Mouse (Mus musculus) MEL (cell line): ENCODE data around the gene Def8. TPM values are rescaled to one million over a fixed set of nuclear protein-coding genes. Genes with fewer than 3 reads are reported as not detected.

Experiments used
- DNase-seq: peaks from one replicate; pipeline ENCODE4 v3.0.0; 2011; ENCODE audit warnings: low read depth, low spot score
- H3K27ac ChIP-seq: 2 replicates; pipeline ENCODE4 v1.5.1; 2012; ENCODE audit warnings: low read depth, mild to moderate bottlenecking, control low read depth, low read length, moderate library complexity; ENCODE audit not compliant: control insufficient read depth
- H3K27me3 ChIP-seq, 2 experiments: fragments of 150-350 bp in 1 of 2; sonication (generic) in 1 of 2; 2 replicates each; pipeline ENCODE4 v1.6.1; 2012; ENCODE audit warnings: low read length in 2 of 2, mild to moderate bottlenecking in 2 of 2, improper control_type of control experiment in 1 of 2, moderate library complexity in 1 of 2; ENCODE audit not compliant: insufficient read depth in 2 of 2, control insufficient read depth in 1 of 2
- H3K36me3 ChIP-seq, 2 experiments: 2 replicates each; pipeline ENCODE4 v1.6.1; 2012 to 2014; ENCODE audit warnings: low read length in 2 of 2, improper control_type of control experiment in 1 of 2, inconsistent platforms in 1 of 2, mild to moderate bottlenecking in 1 of 2; ENCODE audit not compliant: insufficient read depth in 2 of 2, control insufficient read depth in 1 of 2
- H3K4me1 ChIP-seq, 2 experiments: fragments of 150-350 bp in 1 of 2; sonication (generic) in 1 of 2; 2 replicates each; pipeline ENCODE4 v1.6.1; 2012; ENCODE audit warnings: low read length in 2 of 2, improper control_type of control experiment in 1 of 2, mild to moderate bottlenecking in 1 of 2; ENCODE audit not compliant: insufficient read depth in 2 of 2, control insufficient read depth in 1 of 2
- H3K4me3 ChIP-seq, 2 experiments: fragments of 150-350 bp in 1 of 2; sonication (generic) in 1 of 2; 2 replicates each; pipeline ENCODE4 v1.5.1; 2012; ENCODE audit warnings: low read depth in 2 of 2, low read length in 2 of 2, mild to moderate bottlenecking in 2 of 2, moderate library complexity in 2 of 2, control low read depth in 1 of 2, improper control_type of control experiment in 1 of 2; ENCODE audit not compliant: control insufficient read depth in 1 of 2, insufficient read depth in 1 of 2
- H3K79me2 ChIP-seq: 2 replicates; pipeline ENCODE4 v1.6.1; 2012; ENCODE audit warnings: mild to moderate bottlenecking, low read length, moderate library complexity; ENCODE audit not compliant: control insufficient read depth, poor library complexity, insufficient read depth
- H3K9ac ChIP-seq: 2 replicates; pipeline ENCODE4 v1.6.1; 2012; ENCODE audit warnings: low read depth, mild to moderate bottlenecking, control low read depth, low read length, moderate library complexity; ENCODE audit not compliant: control insufficient read depth, poor library complexity, severe bottlenecking
- H3K9me3 ChIP-seq: fragments of 150-350 bp; sonication (generic); replicated peaks from 2 replicates; pipeline ENCODE4 v1.6.1; 2012; ENCODE audit warnings: mild to moderate bottlenecking, low read length, improper control_type of control experiment, moderate library complexity; ENCODE audit not compliant: insufficient read depth
- CHD2 ChIP-seq: IDR thresholded peaks from 2 replicates; pipeline ENCODE4 v1.6.1; 2011; ENCODE audit warnings: low read length, improper control_type of control experiment
- E2F4 ChIP-seq: IDR thresholded peaks from 2 replicates; pipeline ENCODE4 v1.6.1; 2011; ENCODE audit warnings: low read depth, low read length, improper control_type of control experiment, borderline replicate concordance
- GABPA ChIP-seq: IDR thresholded peaks from 2 replicates; pipeline ENCODE4 v1.6.1; 2012; ENCODE audit warnings: low read depth, mild to moderate bottlenecking, inconsistent platforms, low read length, improper control_type of control experiment, moderate library complexity
- GATA1 ChIP-seq: IDR thresholded peaks from 2 replicates; pipeline ENCODE4 v1.6.1; 2011; ENCODE audit warnings: low read depth, low read length, improper control_type of control experiment
- JUND ChIP-seq: IDR thresholded peaks from 2 replicates; pipeline ENCODE4 v1.6.1; 2011; ENCODE audit warnings: low read depth, mild to moderate bottlenecking, improper control_type of control experiment, low read length
- KAT2A ChIP-seq: conservative IDR thresholded peaks from 2 replicates; pipeline ENCODE4 v1.6.1; 2012; ENCODE audit warnings: low read depth, low read length, improper control_type of control experiment, inconsistent platforms
- MAX ChIP-seq: IDR thresholded peaks from 2 replicates; pipeline ENCODE4 v1.6.1; 2011; ENCODE audit warnings: low read length, improper control_type of control experiment
- MEF2A ChIP-seq: IDR thresholded peaks from 2 replicates; pipeline ENCODE4 v1.6.1; 2014; ENCODE audit warnings: low read depth, mild to moderate bottlenecking, inconsistent platforms, low read length, improper control_type of control experiment; ENCODE audit not compliant: poor library complexity, insufficient replicate concordance, severe bottlenecking; ENCODE audit errors: extremely low read depth
- POLR2A ChIP-seq, 2 experiments: IDR thresholded peaks; 2 replicates each; pipeline ENCODE4 v1.6.1; 2011 to 2012; ENCODE audit warnings: low read length in 2 of 2, mild to moderate bottlenecking in 2 of 2, control low read depth in 1 of 2, improper control_type of control experiment in 1 of 2, low read depth in 1 of 2, moderate library complexity in 1 of 2; ENCODE audit not compliant: control insufficient read depth in 1 of 2, insufficient read depth in 1 of 2, poor library complexity in 1 of 2
- RAD21 ChIP-seq: IDR thresholded peaks from 2 replicates; pipeline ENCODE4 v1.6.1; 2011; ENCODE audit warnings: mild to moderate bottlenecking, low read depth, low read length, improper control_type of control experiment
- SIN3A ChIP-seq: IDR thresholded peaks from 2 replicates; pipeline ENCODE4 v1.6.1; 2012; ENCODE audit warnings: low read length, improper control_type of control experiment, inconsistent platforms
- TBP ChIP-seq: IDR thresholded peaks from 2 replicates; pipeline ENCODE4 v1.8.0; 2011; ENCODE audit warnings: low read depth, low read length, improper control_type of control experiment
- TCF12 ChIP-seq: IDR thresholded peaks from 2 replicates; pipeline ENCODE4 v1.6.1; 2014; ENCODE audit warnings: low read depth, mild to moderate bottlenecking, inconsistent platforms, low read length, improper control_type of control experiment, moderate library complexity
- ZKSCAN1 ChIP-seq: IDR thresholded peaks from 2 replicates; pipeline ENCODE4 v1.6.1; 2012; ENCODE audit warnings: low read depth, mild to moderate bottlenecking, inconsistent platforms, low read length, improper control_type of control experiment, moderate library complexity
- ZMIZ1 ChIP-seq: IDR thresholded peaks from 2 replicates; pipeline ENCODE4 v1.6.1; 2012; ENCODE audit warnings: low read depth, mild to moderate bottlenecking, inconsistent platforms, low read length, improper control_type of control experiment, moderate library complexity
- ZNF384 ChIP-seq: IDR thresholded peaks from 2 replicates; pipeline ENCODE4 v1.6.1; 2012; ENCODE audit warnings: low read depth, mild to moderate bottlenecking, inconsistent platforms, low read length, improper control_type of control experiment
- polyA plus RNA-seq, 2 experiments: library from polyadenylated mRNA; stranded (reverse) in 1 of 2; unstranded in 1 of 2; fragments of >175 nt in 1 of 2; fragments of >200 nt in 1 of 2; gene quantifications; 2 replicates each; pipeline versions ENCODE4 v1.2.1 to v1.2.4; 2012; ENCODE audit warnings: low replicate concordance in 2 of 2, low read depth in 1 of 2; ENCODE audit not compliant: insufficient read length in 2 of 2, insufficient read depth in 1 of 2, missing spikeins in 1 of 2
- total RNA-seq: library from RNA; depleted of rRNA; stranded (reverse); fragments of 300-350 nt; gene quantifications from 2 replicates; pipeline ENCODE4 v1.2.3, GENCODE M21; 2012

The Def8 gene
- total and polyA plus RNA-seq, 3 experiments: 26.0 to 34.0 TPM; not detected in 1

DNA sequence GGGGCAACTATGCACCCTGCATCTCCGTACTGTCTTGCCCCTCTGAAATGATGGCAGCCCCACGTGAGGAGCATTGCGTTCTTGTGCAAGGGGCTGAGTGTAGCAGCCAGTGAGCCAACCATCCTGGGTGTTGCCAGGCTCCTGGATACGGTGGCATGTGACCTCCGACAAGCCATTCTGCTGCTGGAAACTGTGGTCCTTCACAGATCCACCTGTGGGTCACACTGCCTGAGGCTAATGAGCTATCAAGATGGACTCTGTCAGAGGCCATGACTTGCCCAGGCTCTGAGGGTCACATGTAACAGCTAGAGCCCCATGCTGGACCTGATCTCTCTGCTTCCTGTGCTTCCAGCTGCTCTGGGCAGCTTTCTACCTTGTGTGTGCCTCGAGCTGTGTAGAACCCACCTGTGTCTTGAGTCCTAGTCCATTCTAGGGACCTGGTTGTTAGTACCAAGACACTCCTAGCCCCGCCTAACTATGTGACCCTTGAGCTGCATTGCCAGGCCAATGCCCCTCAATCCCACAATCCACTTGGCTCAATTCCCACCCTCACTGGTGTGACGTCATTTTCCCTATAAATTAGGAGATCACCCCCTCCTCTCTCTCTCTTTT is 6.3 kb upstream of the Def8 start:
- Histone ChIP-seq H3K36me3 (peaks cover 0 to 8% of the 10 kb centered on the region in 2 experiments; a peak in 2 of 4 replicates), H3K27me3 (no peaks in the 10 kb centered on the region), H3K27ac (peak overlapping the region; percentile 34; the same call in 1 of the 2 replicates), H3K4me1 (peaks cover 2 to 19% of the 10 kb centered on the region in 2 experiments), H3K9me3 (no peaks in the 10 kb centered on the region), H3K4me3 (no peak overlapping the region), H3K9ac (no peak overlapping the region), H3K79me2 (no peaks in the 10 kb centered on the region)
- peak; percentile 32 for DNase-seq
- TF ChIP-seq ZKSCAN1: no peak
- no peak for TF ChIP-seq GATA1
- TF ChIP-seq JUND: no peak
- no peak for TF ChIP-seq MEF2A
- TF ChIP-seq POLR2A (IDR thresholded peaks at IDR 0.05; ENCODE audit: control insufficient read depth in 1 of 2, insufficient read depth in 1 of 2, low read depth in 1 of 2, low read length in 2 of 2, poor library complexity in 1 of 2): no peak

DNA sequence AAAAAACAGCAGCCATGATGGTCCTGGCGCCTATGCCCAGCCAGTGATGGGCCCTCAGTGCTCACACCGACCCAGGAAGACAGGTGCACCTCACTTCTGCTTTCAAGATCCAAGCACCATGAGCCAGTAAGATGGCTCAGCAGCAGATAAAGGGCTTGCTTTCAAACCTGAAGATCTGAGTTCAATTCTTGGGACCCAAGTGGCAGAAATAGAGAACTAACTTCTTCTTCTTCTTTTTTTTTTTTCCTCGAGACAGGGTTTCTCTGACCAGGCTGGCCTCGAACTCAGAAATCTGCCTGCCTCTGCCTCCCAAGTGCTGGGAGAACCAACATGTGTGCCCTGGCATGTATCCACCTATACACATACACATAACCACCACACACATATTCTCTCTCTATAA is 3.6 kb upstream of the Def8 start:
- peaks cover 0 to 7% of the 10 kb centered on the region in 2 experiments; a peak in 2 of 4 replicates for H3K36me3 ChIP-seq
- no peaks in the 10 kb centered on the region for H3K79me2 ChIP-seq
- H3K9ac ChIP-seq: no peak overlapping the region
- DNase-seq: peak; percentile 81
- peaks cover 4 to 14% of the 10 kb centered on the region in 2 experiments for H3K4me1 ChIP-seq
- TF ChIP-seq GABPA: no peak
- TF ChIP-seq TBP: 0 out of 2 replicates have a peak, but pooled peaks have one; percentile 51
- no peak for TF ChIP-seq KAT2A
- TF ChIP-seq GATA1: no peak
- peak; percentile 20; the same call in 1 of the 2 replicates for TF ChIP-seq SIN3A
- no peak for TF ChIP-seq ZMIZ1
- TF ChIP-seq MAX: no peak
- TF ChIP-seq E2F4: no peak
- TF ChIP-seq ZKSCAN1: no peak
- TF ChIP-seq ZNF384: peak; percentile 87
- TF ChIP-seq CHD2: no peak
- TF ChIP-seq TCF12: 0 out of 2 replicates have a peak, but pooled peaks have one; percentile 6
- no peak for TF ChIP-seq RAD21
- TF ChIP-seq, all 39 proteins: peak for 4
- Histone ChIP-seq H3K4me3 (no peak overlapping the region), H3K9me3 (no peaks in the 10 kb centered on the region), H3K27ac (no peak overlapping the region), H3K27me3 (no peaks in the 10 kb centered on the region)
